Mouse (Mus musculus): Measurements from ENCODE around the gene Sbf2. TPM values are rescaled to one million over a fixed set of nuclear protein-coding genes. Genes with fewer than 3 reads are reported as not detected.

Gene Sbf2
- polyA plus RNA-seq, 1 experiment from 2014 or later = 39.1 TPM

GRCm38 (mm10) chr7:110259966-110260711 lies 354.6 kb downstream of the Sbf2 start:
- peak overlapping the region; percentile 91 for H3K27ac ChIP-seq
- H3K36me3 ChIP-seq = no peaks in the 10 kb centered on the region
- no peaks in the 10 kb centered on the region for H3K27me3 ChIP-seq
- H3K4me1 ChIP-seq = peaks cover 47% of the 10 kb centered on the region
- peak; percentile 69 for ATAC-seq (ENCODE audit: borderline replicate concordance, extremely low read depth, low FRiP score, low TSS enrichment)
- no peaks in the 10 kb centered on the region for H3K9me3 ChIP-seq
- H3K4me3 ChIP-seq = no peak overlapping the region
- H3K4me2 ChIP-seq = no peak overlapping the region
- WGBS = 39% methylated on average over 4 of the region's 4 CpGs
- H3K9ac ChIP-seq = no peak overlapping the region

- H3K4me2 ChIP-seq = no peak overlapping the region
- H3K36me3 ChIP-seq = no peaks in the 10 kb centered on the region
- H3K9ac ChIP-seq = no peak overlapping the region
- no peak overlapping the region for H3K27ac ChIP-seq
- no peaks in the 10 kb centered on the region for H3K27me3 ChIP-seq
- WGBS = 75% methylated on average over 11 of the region's 11 CpGs
- no peaks in the 10 kb centered on the region for H3K9me3 ChIP-seq
- ATAC-seq (ENCODE audit: borderline replicate concordance, extremely low read depth, low FRiP score, low TSS enrichment) = no peak
- H3K4me3 ChIP-seq = no peak overlapping the region
- H3K4me1 ChIP-seq = peaks cover 45% of the 10 kb centered on the region
These were observed 356.3 kb downstream of the Sbf2 start for GRCm38 (mm10) chr7:110258196-110258950.

Other genes starting within 250 kb of the Sbf2 start
- gene Adm, start 12.7 kb upstream of the Sbf2 start, polyA plus RNA-seq (2015; fragmentation: Nextera tagmentation; extraction: Ambion mirVana) = 6.4 and 6.7 TPM in 2 replicates
- 2.1 and 2.5 TPM in 2 replicates for gene Ampd3, start 153.3 kb upstream of the Sbf2 start, polyA plus RNA-seq (2015; fragmentation: Nextera tagmentation; extraction: Ambion mirVana)
- 34.1 and 38.8 TPM in 2 replicates for gene Rnf141, start 229.5 kb upstream of the Sbf2 start, polyA plus RNA-seq (2015; fragmentation: Nextera tagmentation; extraction: Ambion mirVana)
- 48.2 and 55.6 TPM in 2 replicates for gene Lyve1, start 248.3 kb upstream of the Sbf2 start, polyA plus RNA-seq (2015; fragmentation: Nextera tagmentation; extraction: Ambion mirVana)